Mouse (Mus musculus) retina, postnatal 1 day (tissue): ENCODE results near the gene Hes3.

Source experiments
- DNase-seq: peaks from one replicate; pipeline ENCODE4 v3.0.0-alpha.2; 2012

Gene Hes3

DNA sequence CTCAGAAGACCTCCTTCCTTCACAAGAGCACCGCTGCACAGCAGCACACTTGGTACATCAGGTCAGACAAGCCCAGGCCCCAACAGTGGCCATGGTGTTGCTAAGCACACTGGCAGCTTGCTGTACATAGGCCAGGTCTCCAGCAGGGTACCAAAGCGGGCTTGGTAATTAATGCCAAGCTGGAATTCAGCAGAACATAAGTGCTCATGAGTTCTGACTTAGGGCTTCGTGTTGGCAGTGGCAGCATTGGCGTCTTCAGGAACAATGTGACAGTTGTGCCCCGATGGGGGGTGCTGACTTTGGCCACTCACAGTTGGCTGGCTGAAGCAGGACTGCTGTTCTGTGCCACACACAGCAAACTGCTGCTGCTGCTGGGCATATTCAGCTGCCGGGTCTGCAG, 13.2 kb upstream of the Hes3 start:
- DNase-seq, result no peak

DNA sequence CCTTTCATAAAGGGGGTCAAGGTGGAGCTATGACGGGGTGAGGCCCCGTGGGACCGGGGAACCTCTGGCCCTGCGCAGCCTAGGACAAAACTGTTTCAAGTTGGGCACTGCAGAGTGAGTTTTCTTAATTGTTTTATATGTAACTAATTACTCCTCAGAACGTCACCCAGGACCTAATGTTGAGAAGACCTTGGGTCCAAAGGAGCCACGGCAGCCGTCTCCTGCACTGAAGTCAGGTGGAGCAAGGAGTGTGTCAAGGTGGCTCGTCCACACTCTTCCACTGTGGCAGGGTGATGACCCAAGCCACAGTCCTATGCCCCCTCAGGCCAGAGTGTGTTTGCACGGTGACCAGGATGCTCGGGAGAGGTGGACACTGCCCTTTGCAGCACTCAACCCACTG, 11.7 kb upstream of the Hes3 start:
- DNase-seq, result no peak

DNA sequence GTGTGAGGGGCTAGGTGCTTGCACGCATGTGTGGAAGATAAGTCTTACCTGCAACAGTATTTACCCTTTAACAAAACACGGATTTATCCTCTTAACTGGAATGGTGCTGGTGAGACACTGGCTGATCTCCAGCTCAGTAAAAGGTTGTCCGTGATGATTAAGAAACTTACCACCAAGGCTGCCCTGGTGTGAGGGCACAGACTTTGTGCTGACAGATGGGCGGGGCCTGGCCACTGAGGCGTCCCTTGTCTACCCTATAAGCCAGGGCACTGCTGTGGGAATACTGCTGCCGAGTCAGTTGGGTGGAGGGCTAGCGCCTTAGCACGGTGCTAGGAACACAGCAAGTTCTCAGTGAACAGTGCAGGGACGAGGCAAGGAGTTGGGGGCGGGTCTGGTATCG, 10.6 kb upstream of the Hes3 start:
- DNase-seq, result no peak

DNA sequence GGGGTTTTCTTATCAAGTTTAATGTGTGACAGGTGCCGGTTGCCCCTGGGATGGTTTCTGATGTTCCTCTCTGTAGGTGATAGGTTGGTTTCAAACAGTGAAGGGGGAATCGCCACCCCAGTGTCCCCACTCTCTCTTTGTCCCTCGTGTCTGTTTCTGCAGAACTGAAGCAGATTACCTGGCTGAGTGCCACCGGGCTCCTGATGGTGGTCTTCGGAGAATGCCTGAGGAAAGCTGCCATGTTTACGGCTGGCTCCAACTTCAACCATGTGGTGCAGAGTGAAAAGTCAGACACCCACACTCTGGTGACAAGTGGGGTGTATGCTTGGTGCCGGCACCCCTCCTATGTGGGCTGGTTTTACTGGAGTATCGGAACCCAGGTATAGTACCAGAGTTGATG, 8.9 kb upstream of the Hes3 start:
- DNase-seq, result no peak

DNA sequence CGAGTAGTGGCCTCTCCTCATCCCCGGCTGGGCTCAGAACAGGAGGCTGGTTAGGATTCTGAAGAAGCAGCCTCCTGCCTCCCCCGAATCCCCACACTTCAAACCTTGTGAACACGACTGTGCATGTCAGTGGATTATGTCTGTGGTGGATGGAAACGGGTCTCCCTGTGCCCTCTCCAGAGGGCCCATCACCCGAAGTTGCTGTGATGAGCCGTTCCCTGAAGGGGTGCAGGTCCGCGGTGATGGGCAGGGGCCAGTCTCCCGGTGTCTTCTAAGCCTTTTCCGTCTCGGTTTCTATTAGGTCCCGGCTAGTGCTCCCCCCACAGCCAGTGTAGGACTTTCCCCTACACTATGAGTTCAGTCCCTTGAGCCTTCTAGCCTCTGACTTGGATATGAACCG, 7.4 kb upstream of the Hes3 start:
- no peak for DNase-seq

DNA sequence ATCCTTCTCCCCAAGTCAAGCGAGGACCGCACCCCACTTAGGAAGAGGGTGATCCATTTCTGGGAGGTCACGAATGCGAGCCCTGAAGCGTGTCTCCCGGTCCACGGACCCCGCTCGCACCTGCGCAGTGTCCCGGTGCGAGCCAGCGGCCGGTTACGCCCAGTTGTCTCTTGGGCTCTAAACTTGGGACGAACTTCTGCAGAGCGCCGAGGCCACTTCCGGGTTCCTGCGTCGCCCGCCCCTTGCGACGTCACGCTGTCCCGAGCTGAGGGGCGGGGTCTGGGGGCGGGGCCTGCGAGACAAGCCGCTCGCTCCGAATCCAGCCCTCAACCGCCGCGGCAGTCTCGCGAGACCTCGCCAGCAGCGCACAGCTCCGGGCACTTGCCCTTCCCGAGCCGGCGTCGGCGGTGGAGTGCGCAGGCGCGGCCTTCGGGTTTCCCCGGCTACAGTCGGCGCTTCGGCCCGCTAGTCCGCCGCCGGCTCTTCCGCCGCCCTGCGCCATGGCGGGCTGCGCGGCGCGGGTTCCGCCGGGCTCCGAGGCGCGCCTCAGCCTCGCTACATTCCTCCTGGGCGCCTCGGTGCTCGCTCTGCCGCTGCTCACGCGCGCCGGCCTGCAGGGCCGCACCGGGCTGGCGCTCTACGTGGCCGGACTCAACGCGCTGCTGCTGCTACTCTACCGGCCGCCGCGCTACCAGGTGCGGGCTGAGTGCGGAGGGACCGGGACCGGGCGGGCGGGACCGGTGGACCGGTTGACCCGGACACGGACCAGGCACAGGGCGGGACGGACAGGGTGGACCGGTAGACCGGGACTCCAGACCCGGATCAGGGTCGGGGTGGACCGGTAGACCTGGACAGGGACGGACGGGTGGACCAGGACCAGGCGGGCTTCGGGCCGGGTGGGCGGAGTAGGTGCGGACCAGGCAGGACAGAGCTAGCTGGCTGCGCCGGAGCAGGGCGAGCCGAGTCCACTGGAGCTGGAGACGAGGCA, 5.7 kb upstream of the Hes3 start, which contains the start of gene Icmt:
Icmt (plus strand) TSS at position 354 of the 988 bp plus-strand sequence.
- peak; percentile 99 for DNase-seq

DNA sequence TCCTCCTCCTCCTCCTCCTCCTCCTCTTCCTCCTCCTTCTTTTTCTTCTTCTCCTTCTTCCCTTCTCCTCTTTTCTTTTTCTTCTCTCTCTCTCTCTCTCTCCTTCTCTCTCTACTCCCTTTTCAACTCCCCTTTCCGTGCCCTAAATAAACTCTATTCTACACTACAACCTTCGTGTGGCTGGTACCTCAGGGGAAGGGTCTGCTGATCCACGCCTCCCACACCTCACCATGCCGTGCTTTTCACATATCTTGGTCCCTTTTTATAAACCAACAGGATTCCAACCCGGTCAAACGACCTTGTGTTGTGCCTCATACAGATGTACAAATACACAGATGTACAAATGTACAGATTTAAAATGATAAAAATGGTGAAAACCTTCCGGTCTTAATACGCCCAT, 4.9 kb upstream of the Hes3 start:
- no peak for DNase-seq

DNA sequence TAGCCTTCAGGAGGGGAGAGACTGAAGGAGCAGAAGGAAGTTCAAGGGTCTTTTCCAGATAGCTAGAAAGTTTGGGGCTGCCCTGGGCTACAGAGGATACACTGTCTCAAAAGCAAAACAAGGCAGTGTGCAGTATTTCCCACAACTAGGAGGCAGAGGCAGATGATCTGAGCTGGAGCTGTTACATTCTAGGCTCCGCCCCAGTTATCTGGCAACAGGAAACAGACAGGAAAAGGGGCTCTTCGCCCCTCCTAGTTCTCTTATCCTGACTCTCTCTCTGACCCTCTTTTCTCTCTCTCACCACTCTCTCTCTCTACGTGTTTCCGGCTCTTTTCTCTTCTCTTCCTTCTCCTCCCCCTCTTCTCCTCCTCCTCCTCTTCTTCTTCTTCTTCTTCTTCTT, 4.5 kb upstream of the Hes3 start:
- DNase-seq, result no peak

DNA sequence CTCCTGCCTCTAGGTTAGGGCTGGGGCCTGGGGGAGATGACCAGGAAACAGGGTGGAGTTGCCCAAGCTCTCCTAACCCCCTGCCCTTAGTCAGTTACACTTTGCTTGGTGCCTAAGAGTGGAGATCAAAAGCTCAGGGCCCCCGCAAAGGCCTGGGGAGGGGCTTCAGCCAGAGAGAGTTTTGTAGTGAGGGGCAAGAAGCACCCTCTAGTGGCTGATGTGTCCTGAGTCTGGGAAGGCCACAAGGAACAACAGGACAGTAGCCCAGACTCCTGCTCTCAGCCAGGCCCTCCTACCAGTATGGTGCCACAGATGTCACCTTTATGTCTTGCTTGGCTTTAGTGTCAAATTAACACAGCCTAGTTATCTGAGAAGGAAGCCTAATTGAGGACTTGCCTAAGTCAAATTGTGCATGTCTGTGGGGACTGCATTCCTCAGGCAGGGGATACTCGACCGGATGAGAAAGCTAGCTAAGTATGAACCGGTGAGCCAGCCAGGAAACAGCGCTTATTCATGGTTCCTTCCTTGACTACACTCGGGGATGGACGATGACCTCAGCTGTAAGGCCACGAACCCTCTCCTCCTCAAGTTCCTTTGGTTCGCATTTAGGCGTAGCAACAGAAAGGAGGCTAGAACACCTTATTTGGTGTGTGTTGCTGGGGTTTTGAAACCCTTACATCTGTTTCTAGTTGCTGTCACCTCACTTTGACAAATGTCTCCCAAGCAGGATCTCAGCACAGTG, 2.9 kb upstream of the Hes3 start:
- DNase-seq, result peak; percentile 41

DNA sequence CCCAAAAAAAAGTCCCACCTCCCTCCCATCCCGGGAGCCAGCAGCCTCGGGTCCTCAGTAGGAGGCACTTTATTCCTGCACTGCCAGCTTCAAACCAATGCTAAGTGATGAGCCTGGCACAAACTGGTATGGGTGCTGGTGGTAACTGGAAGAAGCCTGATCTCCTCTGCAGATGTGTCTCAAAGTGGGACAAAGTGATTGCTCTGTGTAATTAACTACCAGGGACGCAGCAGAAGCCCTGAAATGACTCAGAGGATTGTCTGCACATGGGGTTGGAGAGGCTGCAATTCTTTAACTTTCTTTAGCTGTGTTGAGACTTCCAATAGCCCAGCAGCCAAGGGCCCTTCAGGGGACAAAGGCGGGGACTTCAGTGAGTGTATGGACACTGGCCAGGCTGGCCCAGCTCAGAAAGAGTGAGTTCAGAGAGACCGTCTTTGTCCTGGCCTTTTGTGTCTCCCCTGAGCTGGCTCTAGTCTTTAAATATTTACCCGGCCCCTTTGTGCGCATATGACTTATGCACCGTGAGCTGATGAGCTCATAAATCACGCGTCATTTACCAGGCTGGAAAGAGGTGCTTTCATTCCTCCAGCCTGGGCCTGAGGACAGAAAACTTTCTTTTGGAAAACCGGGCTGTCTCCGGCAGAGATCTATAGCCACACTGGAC, 772 bp upstream of the Hes3 start:
- DNase-seq, result peak; percentile 36

DNA sequence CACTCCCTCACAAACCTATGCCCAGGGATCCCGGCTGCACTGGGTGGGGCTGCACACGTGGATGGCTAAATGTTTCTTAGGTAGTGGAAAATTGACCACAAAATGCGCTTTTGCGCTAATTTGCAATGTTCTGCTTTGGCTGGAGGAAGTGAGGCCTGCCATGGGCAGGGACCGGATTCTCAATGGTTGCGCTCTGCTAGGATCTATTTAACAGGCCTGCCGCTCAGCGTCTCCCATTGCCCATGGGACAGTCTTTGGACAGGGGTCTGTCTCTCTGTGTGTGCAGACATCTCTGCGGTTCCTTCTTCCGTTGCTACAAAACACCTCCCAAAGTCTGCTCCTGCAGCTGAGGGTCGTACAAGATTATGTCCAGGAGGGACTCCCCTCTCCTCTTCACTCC, 471 bp downstream of the Hes3 start:
- DNase-seq, result no peak

DNA sequence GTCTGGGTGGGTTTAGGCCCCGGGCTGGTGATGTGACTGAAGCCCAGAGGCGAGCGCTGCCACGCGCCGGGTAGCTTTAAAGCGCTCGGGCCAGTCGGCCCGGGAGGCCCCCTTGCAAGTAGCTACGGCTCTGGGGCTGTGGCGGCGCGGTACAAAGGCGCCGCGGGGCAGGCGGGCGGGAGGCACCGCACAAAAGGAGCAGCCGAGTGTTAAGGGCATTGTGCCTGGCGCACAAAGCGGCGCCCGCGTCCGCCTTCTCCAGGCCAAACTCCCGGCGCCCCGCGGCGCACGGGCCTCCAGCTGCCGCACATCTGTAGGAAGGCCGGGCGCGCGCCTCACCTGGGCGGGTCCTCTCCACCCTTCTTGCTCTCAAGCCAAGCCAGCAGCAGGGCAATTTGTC, 1.1 kb downstream of the Hes3 start:
- peak; percentile 82 for DNase-seq

DNA sequence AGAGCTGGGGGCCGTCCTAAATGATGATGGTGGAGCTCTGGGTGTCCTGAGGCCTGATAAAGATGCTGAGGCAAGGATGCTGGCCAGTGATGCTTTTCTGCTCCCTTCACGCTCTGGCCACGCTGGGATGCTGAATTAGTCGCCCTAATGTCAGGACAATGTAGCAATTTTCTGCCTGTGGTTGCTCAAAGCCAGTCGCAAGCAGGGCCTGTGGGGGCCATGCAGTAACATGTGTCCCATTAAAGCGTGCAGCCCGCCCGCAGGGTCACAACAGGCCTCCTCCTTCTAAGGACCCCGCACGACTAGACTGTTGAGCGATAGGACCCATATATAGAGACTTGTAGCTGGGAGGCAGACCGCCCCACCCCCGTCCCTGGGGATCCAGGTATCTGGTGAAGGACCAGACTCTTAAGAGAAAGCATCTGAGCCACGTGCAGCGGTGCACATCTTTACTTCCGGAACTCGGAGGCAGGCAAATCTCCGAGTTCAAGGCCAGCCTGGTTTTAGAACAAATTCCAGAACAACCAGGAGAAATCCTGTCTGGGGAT, 3.0 kb downstream of the Hes3 start:
- no peak for DNase-seq

DNA sequence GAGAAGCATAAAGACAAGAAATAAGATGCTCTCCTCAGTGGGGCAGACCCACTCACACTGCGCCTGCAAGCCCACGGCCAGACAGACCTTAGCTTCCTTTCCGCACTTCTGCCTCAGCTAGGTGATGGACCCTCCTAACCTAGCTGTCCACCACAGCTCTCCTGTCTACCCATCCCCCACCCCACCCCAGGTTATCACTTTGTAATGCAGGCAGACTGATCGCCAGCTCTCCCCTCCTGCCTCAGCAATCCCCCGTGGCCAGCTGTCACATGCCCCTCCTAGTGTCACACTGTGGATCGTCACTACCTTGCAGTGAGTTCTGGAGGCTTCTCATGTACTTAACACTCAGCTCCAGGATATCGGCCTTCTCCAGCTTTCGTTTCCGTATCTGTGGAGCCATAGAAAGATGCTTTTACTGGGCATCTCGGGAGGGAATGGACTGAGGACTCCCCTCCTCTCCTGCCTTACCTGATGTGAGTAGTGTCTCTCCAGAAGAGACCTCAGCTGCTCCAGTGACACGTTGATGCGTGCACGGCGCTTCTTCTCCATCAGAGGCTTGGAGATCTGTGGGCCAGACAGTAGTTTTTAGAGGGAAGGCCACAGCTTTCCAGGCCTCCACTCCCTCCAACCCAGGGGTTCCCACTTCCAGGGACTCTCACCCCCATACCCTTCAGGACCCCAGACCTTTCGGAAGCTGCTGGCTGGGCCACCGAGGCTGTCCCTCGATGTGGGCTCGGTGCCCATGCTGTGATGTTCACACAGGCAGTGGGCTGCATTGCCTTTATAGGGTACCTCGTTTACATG, 3.9 kb downstream of the Hes3 start:
- peak; percentile 50 for DNase-seq

DNA sequence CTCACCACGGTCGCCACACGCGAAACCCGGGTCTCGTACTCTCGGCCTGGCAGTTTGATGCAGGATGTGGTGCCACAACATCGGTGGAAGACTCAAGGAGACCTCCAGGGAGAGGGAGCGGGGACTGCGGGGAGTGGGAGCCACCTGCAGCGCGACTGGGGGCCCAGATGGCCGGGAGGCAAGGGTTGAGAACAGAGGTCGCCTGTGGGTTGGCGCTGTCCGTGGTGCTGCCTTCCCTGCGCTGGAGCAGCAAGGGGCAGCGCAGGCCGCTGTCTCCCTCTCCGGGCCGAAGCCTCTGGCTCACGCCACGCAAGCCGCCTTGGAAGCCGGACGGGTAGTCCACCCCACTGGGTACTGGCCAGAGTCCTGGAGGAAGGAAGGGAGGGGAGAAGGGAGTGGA, 4.6 kb downstream of the Hes3 start:
- peak; percentile 81 for DNase-seq

DNA sequence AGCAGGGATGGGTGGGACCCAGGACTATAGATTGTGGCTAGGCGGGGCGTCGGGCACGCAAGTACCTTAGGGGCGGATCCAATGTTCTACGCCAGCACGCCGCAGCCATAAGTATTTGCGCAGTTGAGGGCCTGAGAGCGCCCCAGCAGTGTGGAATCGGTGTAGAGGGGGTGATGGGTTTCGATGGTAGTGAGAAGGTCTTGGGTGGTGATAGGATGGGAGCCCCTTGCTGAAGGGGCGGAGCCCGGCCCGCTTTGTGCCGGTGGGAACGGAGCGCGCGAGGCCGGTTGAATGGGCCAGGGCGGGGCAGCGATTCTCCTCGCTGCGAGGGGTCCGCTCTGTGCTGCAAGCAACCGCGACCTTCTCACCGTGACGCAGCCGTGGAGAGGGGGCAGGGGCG, 5.3 kb downstream of the Hes3 start:
- DNase-seq, result no peak

DNA sequence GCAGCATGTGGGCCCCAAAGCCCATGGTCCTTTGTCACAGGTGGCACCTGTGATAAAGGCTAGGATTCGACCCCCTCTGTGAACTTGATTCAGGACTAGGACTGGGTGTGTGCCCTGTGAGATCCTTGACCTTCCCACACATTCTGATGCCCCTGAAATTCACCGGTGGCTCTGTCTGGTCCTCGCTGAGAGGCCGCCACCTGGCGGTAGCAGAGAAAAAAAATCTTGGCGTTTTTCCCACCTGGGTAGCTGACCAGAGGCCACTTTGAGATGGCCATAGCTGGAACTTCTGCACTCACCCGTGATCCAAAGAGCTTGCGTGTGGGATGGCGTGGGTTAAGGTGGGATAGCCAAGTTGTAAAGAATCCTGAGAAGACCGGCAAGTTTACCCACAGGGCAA, 6.0 kb downstream of the Hes3 start:
- DNase-seq, result peak; percentile 79

DNA sequence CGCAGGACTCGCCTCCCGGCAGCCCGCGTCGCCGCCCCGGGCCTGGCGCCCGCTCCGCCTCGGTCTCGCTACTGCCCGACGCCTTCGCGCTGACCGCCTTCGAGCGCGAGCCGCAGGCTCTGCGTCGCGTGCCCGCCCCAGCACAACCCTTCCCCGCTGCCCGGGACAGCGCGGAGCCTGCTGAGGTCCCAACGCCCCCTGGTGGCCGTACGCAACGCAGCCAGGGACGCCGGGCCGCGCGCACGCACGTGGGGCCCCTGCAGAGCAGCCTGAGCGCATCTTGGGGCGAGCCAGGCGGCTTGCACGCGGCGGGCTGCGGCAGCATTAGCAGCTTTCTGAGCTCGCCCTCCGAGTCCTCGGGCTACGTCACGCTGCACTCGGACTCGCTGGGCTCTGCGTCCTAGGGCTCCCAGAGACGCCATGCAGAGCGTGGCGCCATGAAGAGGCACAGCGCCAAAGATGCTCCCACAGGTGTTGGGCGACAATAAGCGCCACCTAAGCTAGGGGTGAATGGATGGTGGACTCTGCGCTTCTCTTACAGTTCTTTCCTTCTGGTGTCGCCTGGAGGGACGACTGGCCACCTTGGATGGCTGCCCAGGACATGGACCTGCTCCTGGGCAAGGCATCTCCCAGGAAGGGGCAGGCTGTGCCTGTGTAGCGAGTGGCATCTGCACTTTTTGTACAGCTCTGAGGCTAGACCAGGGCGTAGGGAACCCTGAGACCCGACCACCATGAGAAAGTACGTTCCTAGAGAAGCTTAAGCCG, 8.1 kb downstream of the Hes3 start:
- peak; percentile 94 for DNase-seq

DNA sequence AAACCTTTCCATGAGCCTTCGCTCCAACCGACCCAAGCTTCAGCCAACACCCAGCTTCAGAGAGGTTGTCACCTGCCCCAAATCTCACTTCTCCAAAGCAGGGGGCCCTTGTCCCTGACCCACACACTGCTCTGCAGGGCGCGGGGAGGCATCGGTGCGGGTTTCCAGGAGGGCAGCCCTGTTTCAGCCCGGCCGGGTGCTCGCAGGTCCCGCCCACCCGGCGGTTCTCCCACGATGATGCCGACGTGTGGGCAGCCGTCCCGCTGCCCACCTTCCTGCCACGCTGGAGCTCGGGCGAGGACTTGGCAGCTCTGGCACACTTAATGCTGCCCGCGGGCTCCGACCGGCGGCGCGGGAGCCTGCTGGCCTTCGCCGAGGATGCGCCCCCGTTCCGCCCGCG, 8.7 kb downstream of the Hes3 start:
- DNase-seq, result no peak

DNA sequence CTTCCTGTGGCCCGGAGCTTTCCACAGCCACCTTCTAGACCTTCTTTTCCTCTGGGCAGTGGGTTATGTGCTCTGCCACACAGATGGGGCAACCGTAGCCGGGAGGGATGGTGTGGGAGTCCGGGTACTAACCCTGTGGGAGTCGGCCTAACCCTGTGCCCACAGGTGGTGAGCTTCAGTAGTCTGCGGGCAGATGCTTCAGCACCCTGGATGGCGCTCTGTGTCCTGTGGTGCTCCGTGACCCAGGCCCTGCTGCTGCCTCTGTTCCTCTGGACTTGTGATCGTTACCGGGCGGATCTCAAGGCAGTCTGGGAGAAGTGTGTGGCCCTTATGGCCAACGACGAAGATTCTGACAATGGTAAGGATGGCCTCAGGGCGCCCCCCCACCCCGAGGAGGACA, 9.9 kb downstream of the Hes3 start:
- DNase-seq, result no peak

DNA sequence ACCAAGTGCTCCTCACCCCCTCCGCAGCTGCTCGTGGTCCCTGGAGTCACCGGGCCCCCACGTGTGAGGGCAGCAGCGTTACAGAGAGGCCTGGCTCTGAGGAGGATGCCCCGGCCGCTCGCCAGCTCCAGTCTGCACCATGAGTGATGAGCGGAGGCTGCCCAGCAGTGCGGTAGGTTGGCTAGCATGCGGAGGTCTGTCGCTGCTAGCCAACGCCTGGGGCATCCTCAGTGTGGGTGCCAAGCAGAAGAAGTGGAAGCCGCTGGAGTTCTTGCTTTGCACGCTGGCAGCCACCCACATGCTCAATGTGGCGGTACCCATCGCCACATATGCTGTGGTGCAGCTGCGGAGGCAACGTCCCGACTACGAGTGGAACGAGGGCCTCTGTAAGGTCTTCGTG, 12.5 kb downstream of the Hes3 start:
- DNase-seq, result no peak

DNA sequence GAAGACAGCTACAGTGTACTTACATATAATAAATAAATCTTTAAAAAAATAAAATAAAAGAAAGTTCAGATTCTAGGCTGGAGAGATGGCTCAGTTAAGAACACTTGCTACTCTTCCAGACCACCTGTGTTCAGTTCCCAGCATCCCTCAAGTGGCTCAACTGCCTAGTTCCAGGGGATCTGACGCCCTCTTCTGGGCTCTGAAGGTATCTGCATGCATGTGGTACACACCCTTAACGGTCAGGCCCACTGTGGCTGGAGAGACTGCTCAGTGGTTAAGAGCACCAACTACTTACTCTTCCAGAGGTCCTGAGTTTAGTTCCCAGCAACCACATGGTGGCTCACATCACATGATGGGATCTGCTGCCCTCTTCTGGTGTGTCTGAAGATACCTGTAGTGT, 13.5 kb downstream of the Hes3 start:
- DNase-seq, result no peak
